Mouse (Mus musculus) lung, embryonic 14.5 days (tissue): ENCODE data around the gene Spef1. TPM values are rescaled to one million over a fixed set of nuclear protein-coding genes. Genes with fewer than 3 reads are reported as not detected.
A peak's percentile ranks its signal among the peaks of the same experiment; 100 is the strongest.

ENCODE experiments used
- ATAC-seq: fragments of 200-750 bp; cut with Nextera tagmentation; 2 replicates; pipeline ENCODE4 v1.8.0; 2017; ENCODE audit warnings: mild to moderate bottlenecking, moderate TSS enrichment, moderate library complexity; ENCODE audit not compliant: insufficient read depth
- DNase-seq: peaks from one replicate; pipeline ENCODE4 v3.0.0-alpha.2; 2015
- H3K27ac ChIP-seq: fragments of 300-500 bp; sonication (generic); 2 replicates; pipeline ENCODE4 v1.5.1; 2014; ENCODE audit warnings: low read depth, mild to moderate bottlenecking, moderate library complexity
- H3K27me3 ChIP-seq: fragments of 300-500 bp; sonication (generic); 2 replicates; pipeline ENCODE4 v1.6.1; 2014; ENCODE audit warnings: low read length, control low read depth; ENCODE audit not compliant: insufficient read depth
- H3K36me3 ChIP-seq: fragments of 300-500 bp; sonication (generic); 2 replicates; pipeline ENCODE4 v1.6.1; 2014; ENCODE audit warnings: control low read depth; ENCODE audit not compliant: insufficient read depth
- H3K4me1 ChIP-seq: fragments of 300-500 bp; sonication (generic); 2 replicates; pipeline ENCODE4 v1.6.1; 2014; ENCODE audit warnings: antibody characterized with exemption, control low read depth; ENCODE audit not compliant: insufficient read depth
- H3K4me2 ChIP-seq: fragments of 300-500 bp; sonication (generic); 2 replicates; pipeline ENCODE4 v1.6.1; 2014; ENCODE audit warnings: mild to moderate bottlenecking
- H3K4me3 ChIP-seq: fragments of 300-500 bp; sonication (generic); 2 replicates; pipeline ENCODE4 v1.5.1; 2014; ENCODE audit warnings: low read depth, low read length
- H3K9ac ChIP-seq: fragments of 300-500 bp; sonication (generic); 2 replicates; pipeline ENCODE4 v1.6.1; 2014
- H3K9me3 ChIP-seq: fragments of 300-500 bp; sonication (generic); 2 replicates; pipeline ENCODE4 v1.6.1; 2016; ENCODE audit warnings: low read depth, low read length, control low read depth
- CTCF ChIP-seq: IDR thresholded peaks from 2 replicates; pipeline ENCODE4 v1.5.1; 2016; ENCODE audit warnings: antibody characterized with exemption, low read depth
- WGBS: fragments of 180-500 bp; shearing (Covaris S2); extraction: QIAGEN DNeasy Blood & Tissue Kit; methylation state at CpG from one replicate; pipeline ENCODE4 v1.1.7; 2014; 5-methylcytosine and 5-hydroxymethylcytosine counted together
- polyA plus RNA-seq: library from polyadenylated mRNA; unstranded; fragments of >200 nt; fragmentation: Nextera tagmentation; extraction: Ambion mirVana; gene quantifications from 2 replicates; pipeline ENCODE4 v1.2.1, GENCODE M21; 2014

The Spef1 gene
- polyA plus RNA-seq, 1 experiment from 2014 or later, result 5.7 TPM

- peak; percentile 88 for DNase-seq
- Histone ChIP-seq H3K36me3 (peaks cover under 1% of the 10 kb centered on the region; the same call in 1 of the 2 replicates), H3K4me2 (0 out of 2 replicates have a peak overlapping the region, but pooled peaks have one; percentile 18), H3K4me3 (no peak overlapping the region), H3K9me3 (no peaks in the 10 kb centered on the region), H3K4me1 (peaks cover 11% of the 10 kb centered on the region), H3K9ac (no peak overlapping the region; the same call in 1 of the 2 replicates), H3K27ac (peak overlapping the region; percentile 75), H3K27me3 (no peaks in the 10 kb centered on the region)
- peak; percentile 83 for ATAC-seq
- 22% methylated on average over 7 of the region's 7 CpGs for WGBS
- TF ChIP-seq CTCF, result no peak
Observed at GRCm38 (mm10) chr2:131204410-131204981, 17.4 kb upstream of the Spef1 start.

DNA sequence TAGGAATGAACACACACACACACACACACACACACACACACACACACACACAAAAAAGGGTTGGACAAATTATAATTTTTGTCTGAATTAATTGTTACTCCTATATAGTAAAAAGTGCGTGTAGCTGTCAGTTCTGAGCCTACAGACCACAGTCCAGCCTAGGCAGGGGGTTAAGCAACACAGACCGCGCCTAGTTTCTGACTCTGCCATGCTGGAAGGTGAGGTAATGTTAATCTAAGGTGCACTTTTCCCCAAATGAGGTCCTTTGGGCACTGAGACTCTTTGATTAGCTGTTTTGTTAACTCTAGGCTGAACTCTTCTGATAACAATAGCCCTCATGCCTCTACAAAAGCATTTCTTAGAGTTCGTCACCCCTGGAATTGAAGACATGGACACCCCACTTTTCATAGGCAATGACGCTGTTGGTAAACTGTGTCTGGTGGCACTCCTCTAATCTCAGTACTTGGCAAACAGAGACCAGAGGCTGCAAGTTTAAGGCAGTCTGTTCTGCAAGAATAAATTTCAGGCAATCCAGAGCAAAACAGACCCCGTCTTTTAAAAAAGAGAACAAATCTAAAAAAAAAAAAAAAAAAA is 16.8 kb upstream of the Spef1 start:
- H3K27ac ChIP-seq, result peak overlapping the region; percentile 75; the same call in 1 of the 2 replicates
- no peak for ATAC-seq
- 0 out of 2 replicates have a peak overlapping the region, but pooled peaks have one; percentile 18 for H3K4me2 ChIP-seq
- DNase-seq, result no peak
- 72% methylated on average over 6 of the region's 6 CpGs for WGBS
- no peaks in the 10 kb centered on the region for H3K27me3 ChIP-seq
- no peak overlapping the region for H3K9ac ChIP-seq
- peaks cover 6% of the 10 kb centered on the region; the same call in 1 of the 2 replicates for H3K36me3 ChIP-seq
- no peak for TF ChIP-seq CTCF
- no peak overlapping the region for H3K4me3 ChIP-seq
- no peaks in the 10 kb centered on the region for H3K9me3 ChIP-seq
- peaks cover 7% of the 10 kb centered on the region; the same call in 1 of the 2 replicates for H3K4me1 ChIP-seq

- Histone ChIP-seq H3K27me3 (no peaks in the 10 kb centered on the region), H3K27ac (no peak overlapping the region), H3K9ac (no peak overlapping the region), H3K36me3 (peaks cover 26% of the 10 kb centered on the region), H3K4me1 (peaks cover 7% of the 10 kb centered on the region; the same call in 1 of the 2 replicates), H3K4me3 (no peak overlapping the region), H3K9me3 (no peaks in the 10 kb centered on the region), H3K4me2 (no peak overlapping the region)
- DNase-seq (no peak), ATAC-seq (no peak)
- WGBS, result 86% methylated on average over 3 of the region's 3 CpGs
- no peak for TF ChIP-seq CTCF
Observed at GRCm38 (mm10) chr2:131201262-131201661, 14.2 kb upstream of the Spef1 start.

- Histone ChIP-seq H3K9ac (no peak overlapping the region), H3K27ac (no peak overlapping the region), H3K36me3 (peaks cover 31% of the 10 kb centered on the region), H3K27me3 (no peaks in the 10 kb centered on the region), H3K4me2 (no peak overlapping the region), H3K9me3 (no peaks in the 10 kb centered on the region), H3K4me1 (peaks cover 7% of the 10 kb centered on the region; the same call in 1 of the 2 replicates), H3K4me3 (no peak overlapping the region)
- DNase-seq (no peak), ATAC-seq (no peak)
- WGBS, result 63% methylated on average over 2 of the region's 2 CpGs
- TF ChIP-seq CTCF, result no peak
Observed at GRCm38 (mm10) chr2:131200710-131201109, 13.6 kb upstream of the Spef1 start.

DNA sequence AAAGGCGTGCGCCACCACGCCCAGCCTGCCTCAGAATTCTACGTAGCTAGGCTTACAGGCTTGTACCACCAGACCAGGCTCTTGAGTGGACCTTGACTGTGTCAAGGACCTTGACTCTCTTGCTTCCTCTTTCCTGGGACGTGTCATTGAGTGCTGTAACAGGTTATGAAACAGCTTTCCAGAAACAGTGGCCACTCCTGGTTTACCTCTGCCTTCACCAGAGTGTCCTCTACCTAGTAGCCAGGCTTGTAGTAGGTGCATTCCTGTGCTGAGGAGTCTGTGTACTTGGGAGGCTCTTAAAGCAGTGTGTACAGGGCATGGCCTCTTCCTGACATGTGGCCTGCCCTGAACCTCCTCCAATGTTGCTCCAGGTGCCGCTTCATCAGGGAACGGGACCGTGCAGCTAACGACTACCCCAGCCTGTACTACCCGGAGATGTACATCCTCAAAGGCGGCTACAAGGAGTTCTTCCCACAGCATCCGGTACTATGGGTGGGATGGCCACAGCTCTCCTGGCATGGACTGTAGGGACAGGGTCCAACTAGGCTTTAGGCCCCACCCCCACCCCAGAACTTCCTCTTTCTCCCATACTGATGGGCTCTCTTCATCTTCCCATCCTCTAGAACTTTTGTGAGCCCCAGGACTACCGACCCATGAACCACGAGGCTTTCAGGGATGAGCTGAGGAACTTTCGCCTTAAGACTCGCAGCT is 9.7 kb upstream of the Spef1 start:
- Histone ChIP-seq H3K9me3 (no peaks in the 10 kb centered on the region), H3K9ac (no peak overlapping the region), H3K27ac (no peak overlapping the region), H3K4me2 (no peak overlapping the region), H3K4me1 (no peaks in the 10 kb centered on the region), H3K27me3 (no peaks in the 10 kb centered on the region), H3K36me3 (peaks cover 68% of the 10 kb centered on the region), H3K4me3 (no peak overlapping the region)
- DNase-seq (no peak), ATAC-seq (peak; percentile 19; the same call in 1 of the 2 replicates)
- WGBS, result 87% methylated on average over 16 of the region's 16 CpGs
- TF ChIP-seq CTCF, result no peak

- no peak for ATAC-seq
- no peak overlapping the region for H3K27ac ChIP-seq
- 73% methylated on average over 7 of the region's 7 CpGs for WGBS
Observed at GRCm38 (mm10) chr2:131191005-131191390, 3.9 kb upstream of the Spef1 start.

More at GRCm38 (mm10) chr2:131191005-131191390, 3.9 kb upstream of the Spef1 start:
- Histone ChIP-seq H3K4me1 (peaks cover 8% of the 10 kb centered on the region; the same call in 1 of the 2 replicates), H3K27me3 (no peaks in the 10 kb centered on the region), H3K9me3 (no peaks in the 10 kb centered on the region), H3K9ac (no peak overlapping the region), H3K4me2 (no peak overlapping the region), H3K4me3 (no peak overlapping the region), H3K36me3 (peaks cover 55% of the 10 kb centered on the region)
- DNase-seq, result no peak
- no peak for TF ChIP-seq CTCF
